ENCODE assay signal across 28 mouse cellular contexts in genomic region chr7:134229899-134230298, GRCm38 (mm10). TPM values are rescaled to one million over a fixed set of nuclear protein-coding genes. Genes with fewer than 3 reads are reported as not detected.
DNase-seq lines count a peak whose midpoint lies in the region; ATAC-seq and TF ChIP-seq lines count a peak whose summit lies in the region.
"Had no signal": no experiment of that assay in that cellular context is flagged by ENCODE, and none has a peak within 500 bp of the region (broad histone marks: within the 10 kb centered on the region; RNA-seq: fewer than 3 reads in every experiment).

No protein-coding gene starts in this region.

- TF ChIP-seq CTCF in liver, adult 2 months (IDR thresholded peaks at IDR 0.05; ENCODE audit: low read depth, low read length) = no peak
- no peak for TF ChIP-seq CTCF in thymus, adult 2 months (IDR thresholded peaks at IDR 0.05; ENCODE audit: borderline replicate concordance, control insufficient read depth, extremely low read depth, insufficient read depth, low read length, poor library complexity)

- ATAC-seq in heart, embryonic 13.5 days (ENCODE audit: extremely low read depth, insufficient number of reproducible peaks, low FRiP score, low TSS enrichment) = no peak
- ATAC-seq: CD4-positive, CD25-positive, alpha-beta regulatory T cell, adult 4 months; forebrain, embryonic 15.5 days; hindbrain, embryonic 16.5 days; midbrain, embryonic 16.5 days had no signal

- H3K36me3 ChIP-seq in heart, embryonic 13.5 days = no peaks in the 10 kb centered on the region
- H3K36me3 ChIP-seq in liver, adult 2 months (ENCODE audit: control insufficient read depth, insufficient read depth, low read length) = no peaks in the 10 kb centered on the region
- H3K36me3 ChIP-seq in thymus, adult 2 months (ENCODE audit: control insufficient read depth, insufficient read depth, low read length) = no peaks in the 10 kb centered on the region
- H3K36me3 ChIP-seq: forebrain, embryonic 10.5 days; forebrain, embryonic 15.5 days; limb, embryonic 13.5 days; liver, embryonic 15.5 days; neural tube, embryonic 12.5 days had no signal

- H3K79me2 ChIP-seq in liver, adult 2 months (ENCODE audit: control insufficient read depth, insufficient read depth, low read length) = no peaks in the 10 kb centered on the region

- peaks cover 14% of the 10 kb centered on the region for H3K27me3 ChIP-seq in heart, embryonic 13.5 days (replicated peaks)
- no peaks in the 10 kb centered on the region for H3K27me3 ChIP-seq in liver, adult 2 months (ENCODE audit: control insufficient read depth, insufficient read depth, low read length)
- no peaks in the 10 kb centered on the region for H3K27me3 ChIP-seq in thymus, adult 2 months (ENCODE audit: control insufficient read depth, insufficient read depth, low read length)
- H3K27me3 ChIP-seq: forebrain, embryonic 15.5 days had no signal

- no peak overlapping the region for H3K4me3 ChIP-seq in heart, embryonic 13.5 days
- no peak overlapping the region for H3K4me3 ChIP-seq in liver, adult 2 months (ENCODE audit: insufficient read depth, low read depth, low read length)
- peak overlapping the region; percentile 25 for H3K4me3 ChIP-seq in thymus, adult 2 months (ENCODE audit: control insufficient read depth, insufficient read depth, low read length)
- H3K4me3 ChIP-seq: forebrain, embryonic 10.5 days; forebrain, embryonic 15.5 days; heart, adult 2 months; layer of hippocampus, adult 2 months; limb, embryonic 13.5 days; liver, embryonic 15.5 days; neural tube, embryonic 12.5 days had no signal

- H3K27ac ChIP-seq in heart, embryonic 13.5 days (replicated peaks) = peak overlapping the region; percentile 39; the same call in 1 of the 2 replicates
- peak overlapping the region; percentile 29; the same call in 1 of the 2 replicates for H3K27ac ChIP-seq in liver, adult 2 months (replicated peaks; ENCODE audit: insufficient read depth, low read depth, low read length)
- H3K27ac ChIP-seq in thymus, adult 2 months (ENCODE audit: control insufficient read depth, insufficient read depth, low read length) = no peak overlapping the region
- H3K27ac ChIP-seq: forebrain, embryonic 10.5 days; forebrain, embryonic 15.5 days; heart, adult 2 months; layer of hippocampus, adult 2 months; limb, embryonic 13.5 days; liver, embryonic 15.5 days; neural tube, embryonic 12.5 days had no signal

- no peak for DNase-seq in heart, adult 9 months (ENCODE audit: low spot score in 2 of 2)
- DNase-seq in liver, adult 2 months (ENCODE audit: extremely low read depth, low read depth, low spot score) = no peak
- no peak for DNase-seq in liver
- no peak for DNase-seq in thymus, adult 2 months
- DNase-seq in thymus, postnatal 36 days = no peak
- DNase-seq in natural killer cell, adult 2 months (ENCODE audit: low spot score in 2 of 2) = no peak
- DNase-seq: adrenal gland, postnatal 14 days; cerebellum, adult 11 months; cerebellum, adult 9-10 months; cerebellum, postnatal 36 days; gastrocnemius, postnatal 25 days; heart, adult 2 months; kidney, adult 2 months; lung, postnatal 36 days; right cerebral cortex, adult 18-20 months; spleen, adult 18-20 months; thymus, postnatal 25 days had no signal

- 35% methylated on average over 2 of the region's 2 CpGs for WGBS in heart, embryonic 13.5 days
- WGBS in liver, adult 2 months = 52% methylated on average over 2 of the region's 2 CpGs
- 30% methylated on average over 2 of the region's 2 CpGs for WGBS in thymus, adult 2 months

- no peaks in the 10 kb centered on the region for H3K9me3 ChIP-seq in heart, embryonic 13.5 days
- H3K9me3 ChIP-seq: forebrain, embryonic 10.5 days; forebrain, embryonic 15.5 days; limb, embryonic 13.5 days; liver, embryonic 15.5 days; neural tube, embryonic 12.5 days had no signal

- no peak overlapping the region for H3K4me2 ChIP-seq in heart, embryonic 13.5 days
- H3K4me2 ChIP-seq: forebrain, embryonic 15.5 days; limb, embryonic 13.5 days; liver, embryonic 15.5 days; midbrain, embryonic 11.5 days; neural tube, embryonic 12.5 days had no signal

- no peak for TF ChIP-seq POLR2A in liver, adult 2 months (IDR thresholded peaks at IDR 0.05; ENCODE audit: extremely low read depth, insufficient read depth, low read length)
- TF ChIP-seq POLR2A in thymus, adult 2 months (IDR thresholded peaks at IDR 0.05; ENCODE audit: control insufficient read depth, extremely low read depth, insufficient read depth, low read length, poor library complexity) = no peak

- peaks cover 31% of the 10 kb centered on the region for H3K4me1 ChIP-seq in heart, embryonic 13.5 days
- H3K4me1 ChIP-seq in liver, adult 2 months (ENCODE audit: control insufficient read depth, insufficient read depth, low read length) = peaks cover 2% of the 10 kb centered on the region; the same call in 1 of the 2 replicates
- 0 out of 2 replicates have a peak, but pooled peaks cover 3% of the 10 kb centered on the region for H3K4me1 ChIP-seq in thymus, adult 2 months (replicated peaks; ENCODE audit: control insufficient read depth, insufficient read depth, low read length)
- H3K4me1 ChIP-seq: liver, embryonic 15.5 days had no signal

- H3K9ac ChIP-seq in heart, embryonic 13.5 days = no peak overlapping the region
- H3K9ac ChIP-seq in liver, adult 2 months (ENCODE audit: low read depth, low read length) = no peak overlapping the region
- H3K9ac ChIP-seq: forebrain, embryonic 15.5 days; limb, embryonic 13.5 days; liver, embryonic 15.5 days; neural tube, embryonic 12.5 days had no signal

RNA-seq across cellular contexts. Expression of gene Adam12, which starts 2.0 kb away (rescaled TPM):
- polyA plus RNA-seq in heart, embryonic 13.5 days (2015; fragmentation: Nextera tagmentation; extraction: Ambion mirVana) = 3.2 TPM in 2 replicates
- 0.28 and 1.9 TPM in 2 replicates for total RNA-seq in liver, adult 2 months (2014; rRNA removed)
- polyA plus RNA-seq in liver, adult 2 months (2012; rRNA removed) = 0.17 and 0.28 TPM in 2 replicates
- 28.4 and 29.0 TPM in 2 replicates for polyA plus RNA-seq in thymus, adult 2 months (2012; rRNA removed)
